Mouse (Mus musculus): ENCODE measurements at regions not wholly inside any gene's neighbourhood (a gene's known extent, or its start where the extent isn't known, plus 50 kb on each side); places are given as distances from the start of the nearest gene placed in this dataset.

- TF ChIP-seq HCFC1 (IDR thresholded peaks at IDR 0.05; ENCODE audit: low read depth, low read length) = no peak
- no peak for TF ChIP-seq CHD2 (IDR thresholded peaks at IDR 0.05; ENCODE audit: low read length)
These were observed 236.1 kb downstream of the CK137956 start for GRCm38 (mm10) chr4:127734641-127735040.

Data from CH12.LX (cell line).